Mouse (Mus musculus) splenic B cell, adult 2 months (primary cell): ENCODE data around the gene Fam135a.

Experiments used
- DNase-seq: peaks from one replicate; pipeline ENCODE4 v3.0.0-alpha.2; 2011; ENCODE audit warnings: low read depth, low spot score
- H3K27me3 ChIP-seq: 2 replicates; pipeline ENCODE4 v1.6.1; 2012; ENCODE audit warnings: mild to moderate bottlenecking, low read length, moderate library complexity, mixed read lengths; ENCODE audit not compliant: control insufficient read depth, poor library complexity, insufficient read depth, severe bottlenecking
- H3K36me3 ChIP-seq: 2 replicates; pipeline ENCODE4 v1.6.1; 2012; ENCODE audit warnings: mild to moderate bottlenecking, low read length, moderate library complexity, mixed read lengths; ENCODE audit not compliant: control insufficient read depth, poor library complexity, insufficient read depth, severe bottlenecking

Gene Fam135a

DNA sequence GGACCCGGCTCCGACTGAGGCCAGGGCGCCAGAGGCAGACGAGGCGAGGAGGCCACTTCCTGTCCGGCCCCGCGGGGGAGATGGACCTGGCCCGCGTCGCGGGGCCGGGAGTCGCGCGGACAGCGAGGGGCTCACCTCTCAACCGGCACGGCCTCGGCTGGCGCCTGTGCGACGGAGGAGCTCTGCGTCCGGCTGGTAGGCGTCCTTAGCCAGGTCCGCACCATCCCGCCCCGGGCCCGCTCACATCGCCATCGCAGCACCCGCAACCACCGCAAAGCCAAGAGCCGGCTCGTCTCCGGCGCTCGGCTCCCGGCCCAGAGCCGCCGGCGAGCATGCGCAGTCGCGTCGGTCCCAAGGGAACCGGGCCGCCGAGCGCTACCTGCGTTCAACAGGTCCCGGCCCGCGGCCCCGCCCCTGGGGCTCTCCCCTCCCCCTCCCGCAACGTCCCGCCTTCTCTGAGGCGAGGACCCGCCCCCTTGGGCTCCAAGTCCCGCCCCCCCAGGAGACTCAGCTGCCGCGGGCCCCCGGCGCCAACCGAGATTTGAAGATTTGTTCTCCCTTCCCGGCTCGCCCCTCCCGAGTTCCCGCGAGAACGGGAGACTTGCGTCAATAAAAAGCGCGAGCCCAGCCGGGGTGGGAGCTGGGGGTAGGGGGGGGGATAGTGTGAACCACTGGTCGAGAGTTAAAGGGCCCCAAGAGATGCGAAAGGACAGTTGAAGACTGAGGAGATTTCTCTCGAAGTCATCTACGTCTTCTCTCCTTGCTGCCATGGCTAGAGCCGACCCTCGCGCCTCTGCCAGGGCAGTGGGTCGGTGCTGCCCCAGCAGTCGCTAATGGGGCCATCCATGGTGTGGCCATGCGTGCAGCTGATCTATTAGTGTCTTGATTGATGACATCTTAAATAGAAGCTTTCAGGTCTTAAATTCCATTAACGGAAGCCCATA, at the start of gene Fam135a:
TSS of gene Fam135a (minus strand) at position 416 of the 944 bp plus-strand sequence.
- H3K27me3 ChIP-seq = 0 out of 2 replicates have a peak, but pooled peaks cover 2% of the 10 kb centered on the region
- no peaks in the 10 kb centered on the region for H3K36me3 ChIP-seq
- DNase-seq = peak; percentile 73

DNA sequence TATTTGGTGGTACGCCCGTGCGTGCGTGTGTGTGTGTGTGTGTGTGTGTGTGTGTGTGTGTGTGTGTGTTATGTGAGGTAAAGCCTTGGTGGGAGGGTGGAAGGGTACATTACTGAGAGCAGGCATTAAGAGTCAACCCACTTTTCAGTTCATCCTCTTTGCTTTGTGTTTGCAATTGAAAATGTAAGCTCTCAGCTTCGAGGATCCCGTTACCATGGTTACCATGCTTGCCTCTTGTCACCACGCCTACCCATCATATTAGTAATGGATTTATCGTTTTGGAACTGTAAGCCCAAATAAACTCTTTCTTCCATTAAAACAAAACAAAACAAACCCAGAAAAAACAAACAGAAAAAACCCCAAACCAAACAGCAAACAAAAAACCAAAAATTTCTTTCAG, 43.4 kb upstream of the Fam135a start:
- no peaks in the 10 kb centered on the region for H3K27me3 ChIP-seq
- DNase-seq = no peak
- no peaks in the 10 kb centered on the region for H3K36me3 ChIP-seq

DNA sequence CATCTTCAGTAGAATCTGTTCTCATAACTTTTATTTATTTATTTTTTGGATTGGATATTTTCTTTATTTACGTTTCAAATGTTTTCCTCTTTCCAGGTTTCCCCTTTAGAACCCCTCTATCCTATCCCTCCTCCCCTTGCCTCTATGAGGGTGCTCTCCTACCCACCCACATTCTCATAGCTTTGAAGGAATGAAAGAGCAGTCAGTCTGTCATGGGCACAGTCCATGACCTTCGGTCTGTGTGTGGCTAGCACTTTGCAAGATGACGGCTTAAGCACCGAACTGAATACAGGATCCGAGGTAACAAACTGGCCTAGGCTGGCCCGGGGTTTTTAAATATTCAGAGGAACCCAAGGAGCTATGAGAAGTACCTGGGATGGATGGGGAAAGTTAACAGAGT, 40.4 kb upstream of the Fam135a start:
- H3K36me3 ChIP-seq = no peaks in the 10 kb centered on the region
- no peak for DNase-seq

DNA sequence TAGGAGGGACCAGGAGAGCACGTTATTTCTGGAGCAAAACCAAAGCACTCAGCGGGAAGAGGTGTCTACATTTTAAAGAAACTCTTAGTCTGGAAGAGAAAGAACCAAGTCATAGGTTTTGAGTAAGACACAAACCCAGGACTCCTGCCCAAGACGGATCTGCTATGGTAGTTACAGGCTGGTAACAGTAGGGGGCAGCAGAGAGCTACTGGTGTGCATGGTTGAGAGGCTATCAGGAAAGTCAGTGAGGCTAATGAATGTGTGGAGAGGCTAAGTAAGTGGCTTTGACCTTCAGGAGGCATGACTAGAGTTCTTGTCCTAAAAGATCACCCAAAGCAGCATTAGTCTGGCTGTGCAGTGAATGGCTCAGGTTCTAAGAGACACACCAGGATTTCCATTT, 37.0 kb upstream of the Fam135a start:
- Histone ChIP-seq H3K36me3 (no peaks in the 10 kb centered on the region), H3K27me3 (no peaks in the 10 kb centered on the region)
- peak; percentile 41 for DNase-seq

More for the DNA sequence above, 40.4 kb upstream of the Fam135a start:
- H3K27me3 ChIP-seq = no peaks in the 10 kb centered on the region

DNA sequence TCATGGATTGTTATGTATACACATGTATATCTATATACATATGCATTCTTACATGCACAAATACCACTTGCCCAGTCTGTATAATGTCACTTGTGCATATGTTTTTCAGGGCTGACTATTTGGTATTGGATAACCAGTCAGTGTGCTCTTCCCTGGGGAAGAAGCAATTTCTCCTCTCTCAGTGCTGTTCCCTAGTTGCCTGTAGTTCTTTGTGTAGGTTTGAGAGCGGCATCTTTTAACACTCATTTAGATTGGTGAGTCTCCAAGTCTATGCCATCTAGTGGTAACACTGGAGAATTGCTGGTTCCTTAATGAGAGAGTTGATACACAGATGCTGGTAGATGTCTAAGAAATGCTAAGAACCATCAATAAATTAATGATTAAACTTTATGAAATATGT, 34.7 kb upstream of the Fam135a start:
- peak; percentile 8 for DNase-seq

DNA sequence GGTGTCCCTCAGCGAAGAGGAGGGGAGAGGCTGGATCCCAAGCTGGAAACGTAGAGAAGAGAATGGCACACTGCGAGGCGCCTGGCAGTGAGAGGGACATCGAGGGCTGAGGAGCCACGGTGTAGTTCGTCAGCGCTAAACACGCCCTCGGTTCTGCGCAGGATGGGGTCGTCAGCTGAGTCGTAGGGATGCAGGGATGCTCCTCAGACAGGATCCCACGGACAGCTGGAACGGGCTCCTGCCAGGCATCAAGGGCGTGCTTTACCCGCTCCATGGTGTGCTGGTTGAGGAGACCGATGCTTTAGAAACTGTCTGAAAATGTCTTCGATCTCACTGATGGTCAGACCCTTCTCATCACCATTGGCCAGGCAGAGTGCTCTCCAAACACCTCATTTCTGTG, 33.7 kb upstream of the Fam135a start:
- DNase-seq = no peak

More for the DNA sequence above, 34.7 kb upstream of the Fam135a start:
- Histone ChIP-seq H3K27me3 (no peaks in the 10 kb centered on the region), H3K36me3 (no peaks in the 10 kb centered on the region)

DNA sequence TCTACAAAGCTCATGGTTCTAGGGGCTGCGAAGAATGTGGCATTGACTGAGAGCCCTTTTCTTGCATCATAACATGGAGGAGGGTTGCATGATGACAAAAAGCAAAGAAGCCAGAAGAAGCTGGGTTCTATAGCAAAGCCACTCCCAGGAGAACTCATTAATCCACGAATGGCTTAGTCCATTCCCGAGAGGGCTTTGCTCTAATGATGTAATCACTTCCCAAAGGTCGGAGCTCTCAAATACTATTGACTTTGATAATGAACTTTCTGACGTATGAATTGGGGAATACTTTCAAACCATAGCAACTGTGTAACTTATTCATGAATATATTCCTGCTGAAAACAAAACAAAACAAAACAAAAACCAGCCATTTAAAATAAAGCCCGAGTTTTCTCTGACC, 27.7 kb upstream of the Fam135a start:
- Histone ChIP-seq H3K36me3 (no peaks in the 10 kb centered on the region), H3K27me3 (no peaks in the 10 kb centered on the region)
- DNase-seq = no peak

More for the DNA sequence above, 33.7 kb upstream of the Fam135a start:
- Histone ChIP-seq H3K27me3 (no peaks in the 10 kb centered on the region), H3K36me3 (no peaks in the 10 kb centered on the region)

DNA sequence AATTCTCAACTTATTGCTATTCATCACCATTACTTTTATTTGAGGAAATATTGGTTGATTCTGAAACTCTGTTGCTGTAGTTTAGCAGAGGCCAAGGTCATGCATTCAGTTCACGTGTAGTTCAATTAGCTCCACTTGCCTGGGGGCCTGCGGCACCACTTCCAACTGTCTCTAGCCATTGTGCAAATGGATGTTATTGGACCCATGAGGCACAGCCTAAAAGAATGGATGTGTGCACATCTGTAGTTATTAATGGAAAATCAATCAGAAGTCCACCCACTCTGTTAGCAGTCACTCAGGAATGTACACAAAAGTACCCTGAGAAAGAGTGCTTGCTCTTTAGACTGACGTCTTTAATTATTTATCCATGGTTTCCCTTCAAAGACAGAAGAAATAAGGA, 24.5 kb upstream of the Fam135a start:
- Histone ChIP-seq H3K36me3 (no peaks in the 10 kb centered on the region), H3K27me3 (no peaks in the 10 kb centered on the region)
- no peak for DNase-seq

DNA sequence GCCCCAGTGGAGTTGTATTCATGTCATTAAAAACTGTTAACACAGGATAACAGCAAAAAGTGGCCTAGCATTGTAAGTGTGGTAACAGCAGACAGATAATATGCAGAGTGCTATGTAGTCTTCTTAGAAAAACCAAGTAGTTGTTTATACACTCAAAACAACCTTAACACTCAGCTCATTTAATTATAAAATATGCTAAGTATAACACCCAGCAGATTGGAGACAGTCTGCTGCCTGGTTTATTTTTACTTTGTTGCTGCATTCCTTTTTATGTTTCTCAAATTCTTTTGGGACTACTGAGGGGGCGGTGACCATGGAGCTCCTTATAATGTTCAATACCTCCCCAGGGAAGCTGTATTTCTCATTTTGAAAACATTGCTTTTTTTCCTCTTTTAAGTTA, 22.4 kb upstream of the Fam135a start:
- H3K27me3 ChIP-seq = no peaks in the 10 kb centered on the region
- H3K36me3 ChIP-seq = no peaks in the 10 kb centered on the region
- no peak for DNase-seq

DNA sequence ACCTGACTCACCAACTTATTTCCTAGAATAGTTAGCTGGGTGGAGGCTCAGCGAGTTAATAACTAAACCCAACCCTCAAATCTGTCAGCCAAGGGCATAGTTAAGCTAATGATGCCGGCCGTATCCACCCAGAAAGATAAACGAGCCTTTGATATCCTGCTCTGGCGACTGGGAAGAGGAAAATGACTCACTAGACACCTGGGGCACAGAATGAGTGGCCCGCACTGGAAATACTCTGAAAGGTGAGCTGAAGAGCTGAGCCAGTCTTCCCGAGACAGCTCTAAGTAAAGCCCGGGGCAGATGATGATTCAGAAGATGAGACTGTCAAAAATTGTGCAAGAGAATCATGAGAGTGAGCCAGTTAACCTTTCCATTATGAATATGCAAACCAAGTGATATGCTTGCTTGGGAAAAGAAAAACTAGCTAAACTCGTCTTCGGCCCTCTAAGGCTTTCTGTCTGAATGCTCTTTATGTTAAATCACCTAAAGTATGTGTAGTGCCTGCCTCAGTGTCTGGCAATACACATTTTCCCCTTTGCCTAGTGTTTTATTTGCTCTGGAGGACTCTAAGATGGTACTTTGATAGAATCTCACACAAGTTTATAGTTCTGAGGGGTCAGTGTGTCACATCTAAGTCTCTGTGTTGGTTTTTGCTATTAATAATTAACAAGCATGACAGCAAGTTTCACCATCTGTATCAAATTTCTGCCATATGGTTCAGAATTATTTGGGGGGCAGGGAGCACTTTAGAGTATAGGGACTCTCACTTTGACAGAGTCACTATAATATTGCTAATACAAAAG, 8.0 kb upstream of the Fam135a start:
- H3K27me3 ChIP-seq = no peaks in the 10 kb centered on the region
- H3K36me3 ChIP-seq = no peaks in the 10 kb centered on the region
- DNase-seq = no peak

DNA sequence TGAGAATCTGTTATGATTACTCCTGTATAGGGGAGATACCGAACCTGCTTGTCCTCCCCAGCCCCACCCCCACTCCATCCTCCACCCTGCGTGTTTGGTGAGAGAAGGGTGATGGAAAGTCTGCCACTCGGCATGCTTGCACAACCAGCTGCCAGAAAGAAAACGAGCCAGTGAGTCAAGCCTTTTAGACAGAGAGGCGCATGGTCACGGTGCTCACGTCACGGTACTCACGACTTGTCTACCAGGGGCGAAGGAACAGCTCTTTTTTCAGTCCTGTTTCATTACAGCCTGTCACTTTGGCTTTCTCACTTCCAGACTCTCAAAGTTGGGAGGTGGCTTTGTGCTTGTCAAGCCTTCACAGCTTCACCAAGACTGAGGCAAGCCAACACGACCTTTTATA, 7.2 kb upstream of the Fam135a start:
- Histone ChIP-seq H3K27me3 (no peaks in the 10 kb centered on the region), H3K36me3 (no peaks in the 10 kb centered on the region)
- no peak for DNase-seq

DNA sequence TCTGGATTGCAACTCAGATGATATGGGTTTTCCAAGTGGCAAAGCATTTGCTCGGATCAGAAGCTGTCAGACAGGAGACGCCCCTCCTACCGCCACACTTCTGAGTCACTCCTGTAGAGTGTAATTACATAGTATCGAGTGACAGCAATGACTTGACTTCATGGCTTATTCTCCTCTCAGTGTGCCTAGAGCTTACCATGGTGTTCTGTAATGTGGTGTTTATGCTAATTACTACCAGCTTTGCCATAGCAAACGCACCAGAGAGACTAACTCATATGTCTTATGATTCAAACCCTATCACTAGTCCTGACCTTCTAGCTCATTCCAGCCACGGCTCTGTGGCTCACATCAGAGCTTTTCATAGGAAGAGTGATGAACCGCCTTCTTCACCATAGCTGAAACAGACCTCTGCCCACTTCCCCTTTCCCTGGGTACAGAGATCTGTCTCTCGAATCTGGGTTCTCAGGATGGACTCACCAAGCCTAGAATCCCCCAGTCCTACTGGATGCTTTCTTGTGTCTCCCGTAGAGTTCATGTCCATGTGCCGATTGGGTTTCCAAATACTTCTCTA, 2.5 kb upstream of the Fam135a start:
- H3K27me3 ChIP-seq = 0 out of 2 replicates have a peak, but pooled peaks cover 2% of the 10 kb centered on the region
- no peaks in the 10 kb centered on the region for H3K36me3 ChIP-seq
- no peak for DNase-seq

DNA sequence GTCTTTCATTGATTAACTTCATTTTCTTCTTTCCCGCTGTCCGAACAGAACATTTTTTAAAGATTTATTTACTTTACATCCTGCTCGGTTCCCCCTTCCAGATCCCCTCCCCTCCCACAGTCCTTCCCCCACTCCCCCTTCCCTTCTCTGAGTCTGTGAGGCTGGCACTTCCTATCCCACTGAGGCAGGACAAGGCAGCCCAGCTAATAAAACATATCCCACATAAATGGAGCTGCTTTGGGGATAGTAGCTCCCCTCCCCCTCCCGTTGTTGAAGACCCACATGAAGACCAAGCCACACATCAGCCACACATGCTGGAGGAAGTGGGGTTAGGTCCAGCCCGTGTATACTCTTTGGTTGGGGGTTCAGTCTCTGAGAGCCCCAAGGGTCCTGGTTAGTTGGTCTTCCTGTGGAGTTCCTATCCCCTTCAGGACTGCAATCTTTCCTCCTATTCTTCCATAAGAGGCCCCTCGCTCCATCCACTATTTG, 773 bp upstream of the Fam135a start:
- Histone ChIP-seq H3K36me3 (no peaks in the 10 kb centered on the region), H3K27me3 (0 out of 2 replicates have a peak, but pooled peaks cover 2% of the 10 kb centered on the region)
- no peak for DNase-seq

DNA sequence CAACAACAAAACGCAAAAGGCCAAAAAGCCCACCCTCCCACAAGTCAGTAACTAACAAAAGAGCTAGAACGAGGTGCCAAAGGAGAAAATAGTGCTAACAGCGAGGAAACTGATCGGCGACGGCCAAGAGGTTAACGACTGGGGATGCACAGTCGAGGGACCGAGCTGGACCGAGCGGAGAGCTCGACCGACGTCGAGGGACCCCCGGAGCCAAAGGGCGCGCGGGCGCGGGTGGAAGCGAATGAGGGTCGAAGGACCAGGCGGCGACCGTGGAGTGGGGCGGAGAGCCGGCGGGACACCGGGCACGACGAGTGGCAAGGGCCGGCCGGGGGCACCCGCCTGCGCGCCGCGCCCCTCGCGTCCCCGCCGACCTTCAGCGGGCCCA, 608 bp downstream of the Fam135a start:
- DNase-seq = peak; percentile 3
- no peaks in the 10 kb centered on the region for H3K36me3 ChIP-seq
- 0 out of 2 replicates have a peak, but pooled peaks cover 2% of the 10 kb centered on the region for H3K27me3 ChIP-seq
